Mouse (Mus musculus) embryonic fibroblast, embryonic 13.5 days (primary cell): ENCODE data around the gene Olfr304.

Experiments
- CTCF ChIP-seq: IDR thresholded peaks from 2 replicates; pipeline ENCODE4 v1.5.1; 2011; ENCODE audit warnings: mild to moderate bottlenecking, control low read depth, low read length, moderate library complexity, borderline replicate concordance; ENCODE audit not compliant: insufficient read depth
- POLR2A ChIP-seq: IDR thresholded peaks from 2 replicates; pipeline ENCODE4 v1.6.1; 2011; ENCODE audit warnings: low read depth, mild to moderate bottlenecking, control low read depth, low read length, moderate library complexity

GRCm38 (mm10) chr7:86342881-86343565 is 43.4 kb downstream of the Olfr304 start:
- TF ChIP-seq CTCF (no peak), POLR2A (no peak)
